Mouse (Mus musculus): Measurements from ENCODE around the gene Pold1. TPM values are rescaled to one million over a fixed set of nuclear protein-coding genes. Genes with fewer than 3 reads are reported as not detected.

The Pold1 gene
- polyA plus RNA-seq, 1 experiment from 2014 or later = 62.3 TPM

DNA sequence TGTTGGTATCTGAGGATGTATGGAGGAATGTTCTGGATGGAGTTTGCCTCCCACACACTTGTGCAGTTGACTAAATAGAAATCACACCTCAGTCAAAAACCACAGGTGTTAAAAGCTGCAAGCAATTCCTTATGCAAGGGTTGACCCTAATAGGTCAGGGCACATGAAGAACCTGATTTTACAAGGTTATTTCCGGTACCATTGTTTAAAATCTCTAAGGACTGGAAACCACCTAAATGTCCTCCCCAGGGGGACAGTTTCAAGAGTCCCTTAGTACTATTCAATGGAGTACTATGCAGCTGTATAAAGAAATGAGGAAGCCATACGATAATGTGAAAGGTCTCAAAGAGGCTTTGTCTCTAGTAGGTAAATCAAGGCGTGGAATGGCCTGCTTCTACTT, 2.4 kb downstream of the Pold1 start:
- ATAC-seq (ENCODE audit: insufficient read depth, low FRiP score, low TSS enrichment) = no peak
- Histone ChIP-seq H3K9me3 (ENCODE audit: control insufficient read depth, low read length) (0 out of 2 replicates have a peak, but pooled peaks cover 2% of the 10 kb centered on the region), H3K4me1 (ENCODE audit: control insufficient read depth, insufficient read depth, low read length) (peaks cover 10% of the 10 kb centered on the region), H3K9ac (ENCODE audit: low read length) (no peak overlapping the region), H3K27me3 (ENCODE audit: control insufficient read depth, insufficient read depth, low read length) (no peaks in the 10 kb centered on the region), H3K4me2 (ENCODE audit: low read depth) (no peak overlapping the region), H3K27ac (ENCODE audit: low read depth, low read length) (no peak overlapping the region), H3K36me3 (ENCODE audit: control insufficient read depth, insufficient read depth, low read length) (peaks cover 2% of the 10 kb centered on the region; the same call in 1 of the 2 replicates), H3K4me3 (ENCODE audit: low read depth, low read length) (no peak overlapping the region)
- DNase-seq (ENCODE audit: low spot score) = no peak
- WGBS = 96% methylated on average over 3 of the region's 3 CpGs

GRCm38 (mm10) chr7:44543071-44543470, 5.6 kb downstream of the Pold1 start:
- 0 out of 2 replicates have a peak, but pooled peaks cover 2% of the 10 kb centered on the region for H3K9me3 ChIP-seq (ENCODE audit: control insufficient read depth, low read length)
- no peak for DNase-seq (ENCODE audit: low spot score)
- H3K4me1 ChIP-seq (ENCODE audit: control insufficient read depth, insufficient read depth, low read length) = peaks cover 9% of the 10 kb centered on the region
- no peak for ATAC-seq (ENCODE audit: insufficient read depth, low FRiP score, low TSS enrichment)
- H3K27me3 ChIP-seq (ENCODE audit: control insufficient read depth, insufficient read depth, low read length) = no peaks in the 10 kb centered on the region
- H3K4me3 ChIP-seq (ENCODE audit: low read depth, low read length) = no peak overlapping the region
- no peak overlapping the region for H3K9ac ChIP-seq (ENCODE audit: low read length)
- H3K4me2 ChIP-seq (ENCODE audit: low read depth) = no peak overlapping the region
- H3K36me3 ChIP-seq (ENCODE audit: control insufficient read depth, insufficient read depth, low read length) = peaks cover 17% of the 10 kb centered on the region
- WGBS = 83% methylated on average over 12 of the region's 12 CpGs
- H3K27ac ChIP-seq (ENCODE audit: low read depth, low read length) = no peak overlapping the region

GRCm38 (mm10) chr7:44542555-44542954, 6.1 kb downstream of the Pold1 start:
- 95% methylated on average over 11 of the region's 11 CpGs for WGBS
- Histone ChIP-seq H3K9me3 (ENCODE audit: control insufficient read depth, low read length) (0 out of 2 replicates have a peak, but pooled peaks cover 2% of the 10 kb centered on the region), H3K4me1 (ENCODE audit: control insufficient read depth, insufficient read depth, low read length) (peaks cover 4% of the 10 kb centered on the region), H3K4me2 (ENCODE audit: low read depth) (no peak overlapping the region), H3K27me3 (ENCODE audit: control insufficient read depth, insufficient read depth, low read length) (no peaks in the 10 kb centered on the region), H3K27ac (ENCODE audit: low read depth, low read length) (no peak overlapping the region), H3K9ac (ENCODE audit: low read length) (no peak overlapping the region), H3K36me3 (ENCODE audit: control insufficient read depth, insufficient read depth, low read length) (peaks cover 17% of the 10 kb centered on the region), H3K4me3 (ENCODE audit: low read depth, low read length) (no peak overlapping the region)
- DNase-seq (ENCODE audit: low spot score) (no peak), ATAC-seq (ENCODE audit: insufficient read depth, low FRiP score, low TSS enrichment) (no peak)

- Histone ChIP-seq H3K9me3 (ENCODE audit: control insufficient read depth, low read length) (no peaks in the 10 kb centered on the region), H3K9ac (ENCODE audit: low read length) (no peak overlapping the region), H3K4me2 (ENCODE audit: low read depth) (no peak overlapping the region), H3K27ac (ENCODE audit: low read depth, low read length) (no peak overlapping the region), H3K4me3 (ENCODE audit: low read depth, low read length) (no peak overlapping the region), H3K27me3 (ENCODE audit: control insufficient read depth, insufficient read depth, low read length) (no peaks in the 10 kb centered on the region), H3K4me1 (ENCODE audit: control insufficient read depth, insufficient read depth, low read length) (no peaks in the 10 kb centered on the region), H3K36me3 (ENCODE audit: control insufficient read depth, insufficient read depth, low read length) (peaks cover 23% of the 10 kb centered on the region)
- DNase-seq (ENCODE audit: low spot score) (no peak), ATAC-seq (ENCODE audit: insufficient read depth, low FRiP score, low TSS enrichment) (no peak)
- WGBS = 94% methylated on average over 41 of the region's 41 CpGs
Observed at GRCm38 (mm10) chr7:44538756-44539624, 9.7 kb downstream of the Pold1 start.

GRCm38 (mm10) chr7:44537496-44537895, 11.2 kb downstream of the Pold1 start:
- peaks cover 26% of the 10 kb centered on the region for H3K36me3 ChIP-seq (ENCODE audit: control insufficient read depth, insufficient read depth, low read length)
- DNase-seq (ENCODE audit: low spot score) (no peak), ATAC-seq (ENCODE audit: insufficient read depth, low FRiP score, low TSS enrichment) (no peak)
- H3K27me3 ChIP-seq (ENCODE audit: control insufficient read depth, insufficient read depth, low read length) = no peaks in the 10 kb centered on the region
- no peak overlapping the region for H3K27ac ChIP-seq (ENCODE audit: low read depth, low read length)
- no peaks in the 10 kb centered on the region for H3K4me1 ChIP-seq (ENCODE audit: control insufficient read depth, insufficient read depth, low read length)
- no peak overlapping the region for H3K4me2 ChIP-seq (ENCODE audit: low read depth)
- 96% methylated on average over 13 of the region's 13 CpGs for WGBS
- no peak overlapping the region for H3K9ac ChIP-seq (ENCODE audit: low read length)
- H3K9me3 ChIP-seq (ENCODE audit: control insufficient read depth, low read length) = no peaks in the 10 kb centered on the region
- no peak overlapping the region for H3K4me3 ChIP-seq (ENCODE audit: low read depth, low read length)

DNA sequence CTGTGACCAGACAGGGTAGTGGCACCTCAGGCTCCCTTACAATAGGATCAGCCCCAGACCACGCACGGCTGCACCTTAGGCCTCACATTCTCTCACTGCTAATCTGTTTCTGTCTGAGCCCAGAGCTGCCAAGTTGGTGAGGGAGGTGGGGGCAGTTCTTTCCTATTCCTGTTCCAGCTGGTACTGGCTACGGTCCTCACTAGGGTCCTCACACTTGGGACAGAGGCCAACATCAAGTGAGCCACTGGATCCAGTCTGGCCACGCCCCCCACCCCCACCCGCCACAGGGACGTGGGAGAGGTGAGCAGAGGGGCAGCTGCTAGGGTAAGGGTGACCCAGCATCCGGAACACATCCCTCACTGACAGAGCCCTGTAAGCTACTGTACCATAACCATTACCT, 11.6 kb downstream of the Pold1 start:
- WGBS = 88% methylated on average over 7 of the region's 7 CpGs
- H3K9ac ChIP-seq (ENCODE audit: low read length) = no peak overlapping the region
- H3K4me1 ChIP-seq (ENCODE audit: control insufficient read depth, insufficient read depth, low read length) = no peaks in the 10 kb centered on the region
- H3K4me3 ChIP-seq (ENCODE audit: low read depth, low read length) = no peak overlapping the region
- no peak overlapping the region for H3K27ac ChIP-seq (ENCODE audit: low read depth, low read length)
- DNase-seq (ENCODE audit: low spot score) (no peak), ATAC-seq (ENCODE audit: insufficient read depth, low FRiP score, low TSS enrichment) (no peak)
- H3K27me3 ChIP-seq (ENCODE audit: control insufficient read depth, insufficient read depth, low read length) = no peaks in the 10 kb centered on the region
- no peaks in the 10 kb centered on the region for H3K9me3 ChIP-seq (ENCODE audit: control insufficient read depth, low read length)
- H3K4me2 ChIP-seq (ENCODE audit: low read depth) = no peak overlapping the region
- H3K36me3 ChIP-seq (ENCODE audit: control insufficient read depth, insufficient read depth, low read length) = peaks cover 26% of the 10 kb centered on the region

DNA sequence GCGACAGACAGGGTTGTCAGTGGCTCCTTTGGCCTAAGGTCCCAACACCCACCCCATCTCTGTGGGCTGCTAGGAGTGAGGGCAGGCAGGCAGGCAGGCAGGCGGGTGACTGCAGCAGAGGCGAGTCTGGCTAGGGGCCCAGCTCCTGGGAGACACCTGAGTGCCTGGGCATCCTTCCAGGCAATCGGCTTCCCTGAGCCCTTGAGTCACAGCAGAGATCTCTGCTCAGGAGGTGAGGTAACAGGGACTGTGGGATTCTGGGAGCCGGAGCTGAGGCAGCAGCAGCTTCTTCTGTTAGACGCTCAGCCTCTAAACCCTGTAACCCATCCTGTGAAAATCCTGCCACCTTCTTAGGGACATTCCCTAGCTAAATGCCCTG, 12.1 kb downstream of the Pold1 start:
- no peak overlapping the region for H3K27ac ChIP-seq (ENCODE audit: low read depth, low read length)
- no peaks in the 10 kb centered on the region for H3K9me3 ChIP-seq (ENCODE audit: control insufficient read depth, low read length)
- no peaks in the 10 kb centered on the region for H3K4me1 ChIP-seq (ENCODE audit: control insufficient read depth, insufficient read depth, low read length)
- peaks cover 26% of the 10 kb centered on the region for H3K36me3 ChIP-seq (ENCODE audit: control insufficient read depth, insufficient read depth, low read length)
- H3K4me2 ChIP-seq (ENCODE audit: low read depth) = no peak overlapping the region
- DNase-seq (ENCODE audit: low spot score) (no peak), ATAC-seq (ENCODE audit: insufficient read depth, low FRiP score, low TSS enrichment) (no peak)
- H3K27me3 ChIP-seq (ENCODE audit: control insufficient read depth, insufficient read depth, low read length) = no peaks in the 10 kb centered on the region
- H3K4me3 ChIP-seq (ENCODE audit: low read depth, low read length) = no peak overlapping the region
- H3K9ac ChIP-seq (ENCODE audit: low read length) = no peak overlapping the region
- 96% methylated on average over 6 of the region's 6 CpGs for WGBS

DNA sequence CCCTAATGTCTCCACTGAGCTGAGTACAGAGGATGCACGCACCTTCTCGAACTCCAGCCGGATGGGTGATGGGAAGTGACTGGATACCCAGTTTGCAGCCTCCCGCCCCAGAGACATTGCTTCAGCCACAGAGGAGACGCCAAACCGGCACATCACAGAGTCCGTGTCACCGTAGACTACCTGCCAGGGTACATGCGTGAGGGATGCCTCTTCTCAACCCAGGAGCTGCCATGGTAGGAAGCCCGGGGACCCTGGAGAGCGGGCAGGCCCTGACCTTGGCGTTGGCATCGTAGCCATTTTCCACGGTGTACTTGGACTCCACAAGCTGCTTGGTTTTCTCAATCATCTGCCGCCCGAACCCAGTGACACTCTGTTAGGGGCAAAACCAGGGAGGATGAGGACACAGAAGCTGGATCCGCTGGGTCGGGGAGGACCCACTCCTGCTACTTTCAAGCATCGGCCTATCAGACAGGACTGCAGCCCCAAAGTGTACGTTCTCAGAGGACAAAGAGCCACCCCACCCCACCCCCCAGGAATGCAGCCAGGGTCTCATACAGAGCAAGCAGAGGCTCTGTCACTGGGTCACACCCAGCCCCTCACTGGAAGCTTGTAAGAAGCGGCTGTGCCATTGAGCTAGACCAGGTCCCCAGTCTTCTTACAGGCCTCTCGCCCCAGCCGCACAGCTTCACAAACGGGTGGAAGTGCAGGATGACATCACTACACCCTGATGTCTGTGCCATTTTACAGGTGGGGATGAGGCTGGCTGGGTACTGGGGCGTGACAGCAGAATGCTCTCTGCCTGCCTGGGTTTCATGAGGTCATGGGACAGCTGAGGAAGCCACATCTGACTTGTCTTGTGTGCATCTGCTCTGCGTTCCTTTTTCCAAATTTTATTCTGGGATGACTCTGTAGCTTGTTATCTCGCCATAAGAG, 12.7 kb downstream of the Pold1 start:
- Histone ChIP-seq H3K4me3 (ENCODE audit: low read depth, low read length) (no peak overlapping the region), H3K9ac (ENCODE audit: low read length) (no peak overlapping the region), H3K36me3 (ENCODE audit: control insufficient read depth, insufficient read depth, low read length) (peaks cover 26% of the 10 kb centered on the region), H3K4me1 (ENCODE audit: control insufficient read depth, insufficient read depth, low read length) (no peaks in the 10 kb centered on the region), H3K27me3 (ENCODE audit: control insufficient read depth, insufficient read depth, low read length) (no peaks in the 10 kb centered on the region), H3K27ac (ENCODE audit: low read depth, low read length) (no peak overlapping the region), H3K9me3 (ENCODE audit: control insufficient read depth, low read length) (no peaks in the 10 kb centered on the region), H3K4me2 (ENCODE audit: low read depth) (no peak overlapping the region)
- ATAC-seq (ENCODE audit: insufficient read depth, low FRiP score, low TSS enrichment) (no peak), DNase-seq (ENCODE audit: low spot score) (no peak)
- WGBS = 92% methylated on average over 27 of the region's 27 CpGs

Measured in neural tube, embryonic 11.5 days (tissue).